Mouse (Mus musculus) embryo, embryonic 11 days (tissue): ENCODE results near the gene Zfp768.

Experiments used
- DNase-seq: peaks from one replicate; pipeline ENCODE4 v3.0.0-alpha.2; 2015

The Zfp768 gene

GRCm38 (mm10) chr7:127296098-127296497, 49.3 kb downstream of the Zfp768 start, which contains the start of gene Itgal:
Gene Itgal, plus strand, starts transcription at chr7:127296260.
- DNase-seq, result no peak
